Mouse (Mus musculus): ENCODE data around the gene Shmt2.

The Shmt2 gene

DNA sequence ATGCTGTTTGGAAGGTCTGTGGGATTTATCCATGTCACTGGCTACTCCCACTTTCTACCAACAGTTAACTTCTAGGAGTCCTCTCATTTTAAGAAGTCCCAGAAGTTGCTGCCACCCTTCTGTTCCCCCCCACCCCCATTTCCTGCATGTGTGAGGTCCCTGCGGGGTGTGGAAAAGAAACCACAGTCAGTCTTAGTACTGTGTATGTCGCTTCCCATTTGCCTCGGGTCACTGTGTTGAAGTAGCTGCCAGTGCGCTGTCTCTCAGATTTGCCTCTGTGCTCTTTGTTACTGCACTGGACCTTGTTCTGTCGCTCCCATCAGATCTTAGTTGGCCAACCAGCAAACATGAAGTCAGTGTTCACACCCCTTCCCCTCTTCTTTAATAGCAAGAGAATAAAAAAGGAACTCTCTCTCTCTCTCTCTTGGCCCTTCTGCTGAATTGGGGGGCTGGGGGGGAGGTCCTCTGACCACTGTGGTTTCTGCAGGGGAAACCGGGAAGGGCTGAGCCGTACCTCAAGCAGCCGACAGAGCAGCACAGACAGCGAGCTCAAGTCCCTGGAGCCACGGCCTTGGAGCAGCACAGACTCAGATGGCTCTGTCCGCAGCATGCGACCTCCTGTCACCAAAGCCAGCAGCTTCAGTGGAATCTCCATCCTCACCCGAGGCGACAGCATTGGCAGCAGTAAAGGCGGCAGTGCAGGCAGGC, 50.8 kb downstream of the Shmt2 start:
- DNase-seq = no peak
